Mouse (Mus musculus) kidney, adult 2 months (tissue): ENCODE measurements at regions not wholly inside any gene's neighbourhood (a gene's known extent, or its start where the extent isn't known, plus 50 kb on each side); places are given as distances from the start of the nearest gene placed in this dataset.

Experiments used
- CTCF ChIP-seq: fragments of 200-500 bp; conservative IDR thresholded peaks from 2 replicates; pipeline ENCODE4 v1.5.1; 2011; ENCODE audit warnings: low read depth, mild to moderate bottlenecking, control low read depth, low read length, moderate library complexity, mixed read lengths; ENCODE audit not compliant: insufficient read depth, insufficient read length
- POLR2A ChIP-seq: fragments of 200-500 bp; IDR thresholded peaks from one replicate; pipeline ENCODE4 v1.6.1; 2011; ENCODE audit warnings: low read depth, low read length, control low read depth

GRCm38 (mm10) chr11:71897551-71897950 lies 139.8 kb downstream of the Aipl1 start:
- TF ChIP-seq POLR2A = no peak
- TF ChIP-seq CTCF = no peak
